Mouse (Mus musculus): ENCODE measurements around the gene Phyhipl. TPM values are rescaled to one million over a fixed set of nuclear protein-coding genes. Genes with fewer than 3 reads are reported as not detected.

Gene Phyhipl
- 0.73 TPM for polyA plus RNA-seq (2014; fragmentation: Illumina TruSeq; extraction: RNeasy Lipid Tissue Mini Kit (QIAGEN cat#74804); ENCODE audit: low read depth, low replicate concordance)

GRCm38 (mm10) chr10:70655828-70656227 is at the start of gene Phyhipl:
Gene Phyhipl (minus strand): TSS chr10:70655965.

Other genes starting within 250 kb of the Phyhipl start
- 8.5 TPM for gene Fam13c, start 215.5 kb downstream of the Phyhipl start, polyA plus RNA-seq (2014; fragmentation: Illumina TruSeq; extraction: RNeasy Lipid Tissue Mini Kit (QIAGEN cat#74804); ENCODE audit: low read depth, low replicate concordance)